14 mouse cellular contexts compared by ENCODE assay signal in genomic region chr14:122882795-122883409, GRCm38 (mm10). TPM values are rescaled to one million over a fixed set of nuclear protein-coding genes. Genes with fewer than 3 reads are reported as not detected.
A peak's percentile ranks its signal among the peaks of the same experiment; 100 is the strongest.
DNase-seq lines count a peak whose midpoint lies in the region; ATAC-seq lines count a peak whose summit lies in the region.
"Had no signal": no experiment of that assay in that cellular context is flagged by ENCODE, and none has a peak within 500 bp of the region (broad histone marks: within the 10 kb centered on the region; RNA-seq: fewer than 3 reads in every experiment).

No protein-coding gene starts in this region.

- no peak overlapping the region for H3K4me3 ChIP-seq in forebrain, embryonic 15.5 days
- H3K4me3 ChIP-seq in midbrain, embryonic 10.5 days: no peak overlapping the region
- H3K4me3 ChIP-seq in neural tube, embryonic 15.5 days (replicated peaks): no peak overlapping the region
- H3K4me3 ChIP-seq: liver, embryonic 13.5 days had no signal

- peak; percentile 33 for ATAC-seq in forebrain, embryonic 15.5 days (replicated peaks)
- peak; percentile 28; the same call in 1 of the 2 replicates for ATAC-seq in neural tube, embryonic 15.5 days (ENCODE audit: low FRiP score)
- ATAC-seq in megakaryocyte progenitor cell, adult 5-6 weeks (replicated peaks; ENCODE audit: poor library complexity): no peak

- H3K4me1 ChIP-seq in forebrain, embryonic 15.5 days: peaks cover 53% of the 10 kb centered on the region
- peaks cover 30% of the 10 kb centered on the region for H3K4me1 ChIP-seq in midbrain, embryonic 10.5 days
- H3K4me1 ChIP-seq in neural tube, embryonic 15.5 days: peaks cover 27% of the 10 kb centered on the region
- H3K4me1 ChIP-seq: liver, embryonic 13.5 days had no signal

- DNase-seq in layer of hippocampus, adult 18-20 months (ENCODE audit: low spot score in 2 of 2): peak; percentile 35 to 59
- no peak for DNase-seq in layer of hippocampus, postnatal 14 days (ENCODE audit: low spot score in 2 of 2)
- DNase-seq in midbrain, embryonic 10.5 days (ENCODE audit: low spot score): no peak
- DNase-seq in gastrocnemius, postnatal 4 days (ENCODE audit: low spot score in 2 of 2): no peak
- DNase-seq in yolk sac, embryonic 10.5 days (ENCODE audit: low spot score): no peak
- DNase-seq: B cell, adult 2 months; kidney, postnatal 25 days; liver, embryonic 13.5 days; right cerebral cortex, postnatal 14 days; thymus, postnatal 14 days had no signal

- WGBS in forebrain, embryonic 15.5 days: 38% methylated on average over 7 of the region's 7 CpGs
- 84% methylated on average over 7 of the region's 7 CpGs for WGBS in midbrain, embryonic 10.5 days
- WGBS in neural tube, embryonic 15.5 days: 49% methylated on average over 7 of the region's 7 CpGs

- H3K9ac ChIP-seq in forebrain, embryonic 15.5 days (replicated peaks): no peak overlapping the region
- no peak overlapping the region for H3K9ac ChIP-seq in neural tube, embryonic 15.5 days (replicated peaks)
- H3K9ac ChIP-seq: liver, embryonic 13.5 days had no signal

- H3K27ac ChIP-seq in forebrain, embryonic 15.5 days (replicated peaks): peak overlapping the region; percentile 74
- peak overlapping the region; percentile 66; the same call in 1 of the 2 replicates for H3K27ac ChIP-seq in midbrain, embryonic 10.5 days (replicated peaks)
- H3K27ac ChIP-seq in neural tube, embryonic 15.5 days (replicated peaks): no peak overlapping the region; the same call in 1 of the 2 replicates
- H3K27ac ChIP-seq: liver, embryonic 13.5 days had no signal

- no peak overlapping the region for H3K4me2 ChIP-seq in forebrain, embryonic 15.5 days (replicated peaks)
- no peak overlapping the region for H3K4me2 ChIP-seq in neural tube, embryonic 15.5 days
- H3K4me2 ChIP-seq: heart, embryonic 11.5 days; liver, embryonic 13.5 days had no signal

- no peaks in the 10 kb centered on the region for H3K9me3 ChIP-seq in forebrain, embryonic 15.5 days
- no peaks in the 10 kb centered on the region for H3K9me3 ChIP-seq in midbrain, embryonic 10.5 days (replicated peaks)
- H3K9me3 ChIP-seq in neural tube, embryonic 15.5 days (replicated peaks): no peaks in the 10 kb centered on the region
- H3K9me3 ChIP-seq: liver, embryonic 13.5 days had no signal

- H3K27me3 ChIP-seq in forebrain, embryonic 15.5 days: peaks cover under 1% of the 10 kb centered on the region; the same call in 1 of the 2 replicates
- H3K27me3 ChIP-seq in midbrain, embryonic 10.5 days (ENCODE audit: low read depth, poor library complexity, severe bottlenecking): no peaks in the 10 kb centered on the region
- H3K27me3 ChIP-seq in neural tube, embryonic 15.5 days (replicated peaks): peaks cover 7% of the 10 kb centered on the region
- H3K27me3 ChIP-seq: liver, embryonic 13.5 days had no signal

- H3K36me3 ChIP-seq in forebrain, embryonic 15.5 days: no peaks in the 10 kb centered on the region
- no peaks in the 10 kb centered on the region for H3K36me3 ChIP-seq in midbrain, embryonic 10.5 days
- no peaks in the 10 kb centered on the region for H3K36me3 ChIP-seq in neural tube, embryonic 15.5 days
- H3K36me3 ChIP-seq: liver, embryonic 13.5 days had no signal

RNA-seq across cellular contexts. Expression of gene Ggact, which starts 30.7 kb away (rescaled TPM):
- total RNA-seq in layer of hippocampus, adult 18-20 months (2021): 10 to 100 TPM; 39.1 to 40.5 TPM
- total RNA-seq in layer of hippocampus, postnatal 14 days (2021): 10 to 100 TPM; 22.2 to 23.3 TPM
- polyA plus RNA-seq in forebrain, embryonic 15.5 days (2015; fragmentation: Nextera tagmentation; extraction: Ambion mirVana): 4.6 and 4.8 TPM in 2 replicates
- polyA plus RNA-seq in midbrain, embryonic 10.5 days (2016; fragmentation: Nextera tagmentation; extraction: Ambion mirVana): 3.2 and 5.3 TPM in 2 replicates
- polyA plus RNA-seq in neural tube, embryonic 15.5 days (2015; fragmentation: Nextera tagmentation; extraction: Ambion mirVana): 9.6 and 13.0 TPM in 2 replicates
- 6.2 and 9.9 TPM in 2 replicates for total RNA-seq in megakaryocyte progenitor cell, adult 5-6 weeks (2015)
- total RNA-seq in megakaryocyte progenitor cell, adult 5-6 weeks (2017): 3.7 and 7.9 TPM in 2 replicates
- total RNA-seq in gastrocnemius, postnatal 4 days (2021): 1 to 10 TPM; 7.5 to 9.4 TPM

Comparison
In these comparisons a context has a peak if more than half of its experiments do, and no peak if none do; other contexts are left out.
1. DNase-seq: peak in layer of hippocampus, adult 18-20 months (2 of 2); none in layer of hippocampus, postnatal 14 days (0 of 2), midbrain, embryonic 10.5 days (single experiment), gastrocnemius, postnatal 4 days (0 of 2) and yolk sac, embryonic 10.5 days (single experiment).